Mouse (Mus musculus) heart, adult 2 months (tissue): Measurements from ENCODE around the gene Pigyl.

Experiments
- CTCF ChIP-seq: fragments of 200-600 bp; IDR thresholded peaks from 2 replicates; pipeline ENCODE4 v1.8.1; 2022; ENCODE audit warnings: antibody characterized with exemption, mild to moderate bottlenecking, moderate library complexity
- EP300 ChIP-seq: fragments of 200-500 bp; IDR thresholded peaks from 2 replicates; pipeline ENCODE4 v1.6.1; 2011; ENCODE audit warnings: low read depth, low read length, control low read depth; ENCODE audit not compliant: insufficient read depth
- POLR2A ChIP-seq: fragments of 200-500 bp; IDR thresholded peaks from 2 replicates; pipeline ENCODE4 v1.6.1; 2011; ENCODE audit warnings: mild to moderate bottlenecking, low read depth, low read length, control low read depth; ENCODE audit not compliant: insufficient read depth

GRCm38 (mm10) chr9:22188025-22188611 is 31.5 kb downstream of the Pigyl start, which contains the start of gene Zfp872:
- TF ChIP-seq POLR2A (no peak), EP300 (no peak), CTCF (no peak)
